Mouse (Mus musculus) adrenal gland, adult (tissue): ENCODE data around the gene Pole.

Source experiments
- DNase-seq, 2 experiments: peaks; one replicate each; pipeline ENCODE4 v3.0.0; 2022 to 2023; ENCODE audit warnings: low spot score in 1 of 2; ENCODE audit not compliant: inconsistent age in 2 of 2

Pole gene

GRCm38 (mm10) chr5:110342648-110343284 lies 56.7 kb downstream of the Pole start, which contains the start of gene P2rx2:
TSS of gene P2rx2 (minus strand) at chr5:110343212.
- DNase-seq: peak; percentile 61 to 85

- DNase-seq: no peak
These were observed 58.4 kb downstream of the Pole start, which contains the start of gene Lrcol1 for GRCm38 (mm10) chr5:110344524-110344923. TSS of gene Lrcol1 (plus strand) at chr5:110344730.

- no peak for DNase-seq
These were observed 59.4 kb downstream of the Pole start for GRCm38 (mm10) chr5:110345553-110345952.

GRCm38 (mm10) chr5:110347006-110347405 lies 60.9 kb downstream of the Pole start:
- DNase-seq: peak in 1 of 2 experiments; percentile 41

GRCm38 (mm10) chr5:110354716-110355115 lies 68.6 kb downstream of the Pole start:
- DNase-seq: peak in 1 of 2 experiments; percentile 72

DNA sequence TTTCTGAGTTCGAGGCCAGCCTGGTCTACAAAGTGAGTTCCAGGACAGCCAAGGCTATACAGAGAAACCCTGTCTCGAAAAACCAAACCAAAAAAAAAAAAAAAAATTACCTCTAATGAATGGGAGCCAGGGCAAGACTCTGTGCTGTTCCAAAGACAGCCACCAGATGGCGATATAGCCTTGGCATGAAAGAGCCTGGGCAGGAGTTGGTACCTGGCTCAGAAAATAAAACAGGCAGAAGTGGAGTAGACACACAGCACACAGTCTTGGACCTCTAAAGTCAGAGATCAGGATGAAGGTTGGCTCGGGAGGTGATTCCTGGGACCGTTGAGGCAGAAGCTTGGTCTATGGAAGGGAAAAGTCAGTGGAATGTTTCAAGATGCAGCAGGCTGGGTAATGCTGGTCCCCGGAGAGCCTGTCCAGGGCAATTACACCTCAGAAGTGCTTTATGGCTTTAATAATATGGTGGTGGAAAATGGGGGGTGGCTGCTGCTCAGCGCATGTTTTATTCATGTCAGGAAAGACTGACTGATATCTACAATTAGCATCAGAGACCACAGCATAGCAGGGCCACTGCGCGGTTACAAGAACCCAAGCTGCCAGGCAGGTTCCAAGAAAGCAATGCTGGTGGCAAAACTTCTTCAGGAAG lies 71.5 kb downstream of the Pole start:
- DNase-seq: peak; percentile 78 to 94

DNA sequence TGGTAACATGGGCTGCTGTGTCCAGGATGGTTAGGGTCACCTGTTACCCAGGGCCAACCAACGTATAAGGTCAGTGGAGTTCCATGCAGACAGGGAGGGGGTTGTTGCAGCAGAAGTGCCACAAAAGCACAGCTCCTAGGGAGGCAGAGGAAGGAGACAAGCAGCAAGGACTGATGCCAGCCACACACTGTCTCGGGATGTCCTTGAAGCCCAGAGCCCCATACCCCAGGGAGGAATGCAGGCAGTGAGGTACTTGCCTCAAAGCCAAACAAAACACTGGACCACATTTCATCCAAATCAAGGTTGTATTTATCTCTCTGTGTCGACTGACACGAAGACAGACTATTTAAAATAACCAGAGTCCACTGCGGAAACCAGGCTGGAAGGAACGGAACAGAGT lies 75.4 kb downstream of the Pole start:
- DNase-seq: peak; percentile 58 to 80

- no peak for DNase-seq
These were observed 76.7 kb downstream of the Pole start for GRCm38 (mm10) chr5:110362813-110363178.

DNA sequence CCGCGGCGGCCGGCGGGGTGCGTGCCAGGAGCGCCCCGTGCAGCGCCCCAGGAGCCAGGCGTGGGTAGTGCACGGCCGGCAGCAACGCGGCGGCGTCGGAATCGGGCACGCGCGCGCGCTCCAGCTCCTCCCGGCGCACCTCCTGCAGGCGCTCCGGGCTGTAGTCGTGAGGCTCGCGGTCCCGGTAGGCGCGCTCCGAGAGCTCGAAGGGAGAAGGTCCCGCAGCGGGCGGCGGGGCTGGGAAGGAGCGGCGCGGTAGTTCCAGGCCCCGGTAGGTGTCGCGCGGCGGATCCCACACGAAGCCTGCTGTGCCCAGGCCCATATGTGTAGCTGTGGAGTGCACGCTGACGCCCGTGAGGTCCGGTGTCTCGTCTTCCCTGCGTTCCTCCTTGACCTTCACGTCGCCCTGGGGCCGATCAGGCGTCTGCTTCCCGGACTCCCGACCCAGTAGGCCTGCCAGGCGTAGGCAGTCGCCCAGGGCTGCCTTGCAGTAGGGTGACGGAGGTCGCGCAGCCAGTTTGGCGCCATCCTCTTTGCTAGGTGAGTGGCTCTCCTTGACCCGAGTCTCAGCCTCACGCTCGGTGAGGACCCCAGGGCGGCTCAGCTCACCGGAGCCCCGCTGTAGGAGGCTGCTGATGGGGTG lies 77.2 kb downstream of the Pole start:
- peak; percentile 85 to 93 for DNase-seq

DNA sequence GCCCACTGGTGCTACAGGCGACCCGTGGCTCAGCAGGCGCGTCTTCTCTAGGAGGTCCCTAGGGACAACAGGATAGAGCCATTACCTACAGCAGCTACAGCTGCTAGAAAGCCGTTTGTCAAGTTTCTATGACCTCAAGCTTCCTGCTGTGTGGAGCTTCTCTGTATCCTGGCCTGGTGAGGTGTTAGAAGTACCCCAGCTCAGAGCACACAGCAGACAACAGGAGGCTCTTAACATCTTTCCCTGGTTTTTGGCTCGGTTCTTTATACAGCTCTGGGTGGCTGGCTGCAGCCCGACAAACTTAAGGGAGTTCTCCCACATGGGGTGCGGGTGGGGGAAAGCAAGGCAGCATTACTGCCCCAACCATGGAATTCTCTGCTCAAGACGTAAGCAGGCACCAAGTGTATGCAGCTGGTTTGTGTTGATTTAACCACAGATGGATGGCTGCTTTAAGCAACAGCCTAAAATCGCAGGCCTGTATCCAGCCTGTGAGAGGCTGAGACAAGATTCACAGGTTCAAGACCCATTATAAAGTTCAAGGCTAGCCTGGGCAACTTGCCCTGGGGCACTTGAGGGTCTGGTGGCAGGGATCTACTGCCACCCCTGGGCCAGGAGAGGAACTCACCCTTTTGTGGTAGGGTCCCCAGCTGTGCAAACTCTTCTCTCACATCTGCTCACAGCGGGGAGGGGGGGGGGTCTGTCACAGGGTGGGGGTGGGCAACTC lies 77.9 kb downstream of the Pole start:
- DNase-seq: peak; percentile 51 to 77

DNA sequence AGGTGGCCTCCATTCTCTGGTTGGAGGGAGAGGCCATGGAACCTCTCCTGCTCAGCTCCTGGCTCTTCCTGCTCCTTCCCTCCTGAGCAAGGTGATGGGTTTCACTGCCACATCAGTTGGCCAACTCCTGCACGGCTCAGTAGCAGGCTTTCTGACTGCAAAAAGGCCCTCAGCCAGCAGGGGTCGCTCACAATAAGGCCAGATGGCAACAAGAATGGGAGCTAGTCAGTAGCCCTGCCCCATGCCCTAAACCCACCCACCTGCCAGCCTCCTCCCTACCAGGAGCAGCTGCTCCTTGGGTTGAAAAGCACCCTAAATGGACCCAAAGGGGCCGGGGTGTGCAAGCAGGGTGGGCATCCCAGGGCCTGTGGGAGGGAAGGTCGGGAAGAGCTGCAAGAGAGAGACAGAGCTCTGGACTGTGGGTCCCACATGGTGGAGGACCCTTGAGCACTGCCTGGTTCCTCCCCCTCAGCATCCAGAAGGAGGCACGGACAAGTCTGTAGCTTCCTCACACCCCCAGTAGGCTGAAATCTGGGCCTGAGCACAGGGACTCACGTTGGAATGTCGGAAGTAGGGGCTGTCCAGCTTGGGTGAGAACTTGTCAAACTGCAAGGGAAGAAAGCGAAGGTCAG lies 90.8 kb downstream of the Pole start:
- DNase-seq: peak; percentile 68 to 87

- no peak for DNase-seq
These were observed 92.1 kb downstream of the Pole start for GRCm38 (mm10) chr5:110378181-110378583.

- no peak for DNase-seq
These were observed 93.0 kb downstream of the Pole start for GRCm38 (mm10) chr5:110379086-110379485.

GRCm38 (mm10) chr5:110379823-110380222 lies 93.7 kb downstream of the Pole start:
- no peak for DNase-seq

DNA sequence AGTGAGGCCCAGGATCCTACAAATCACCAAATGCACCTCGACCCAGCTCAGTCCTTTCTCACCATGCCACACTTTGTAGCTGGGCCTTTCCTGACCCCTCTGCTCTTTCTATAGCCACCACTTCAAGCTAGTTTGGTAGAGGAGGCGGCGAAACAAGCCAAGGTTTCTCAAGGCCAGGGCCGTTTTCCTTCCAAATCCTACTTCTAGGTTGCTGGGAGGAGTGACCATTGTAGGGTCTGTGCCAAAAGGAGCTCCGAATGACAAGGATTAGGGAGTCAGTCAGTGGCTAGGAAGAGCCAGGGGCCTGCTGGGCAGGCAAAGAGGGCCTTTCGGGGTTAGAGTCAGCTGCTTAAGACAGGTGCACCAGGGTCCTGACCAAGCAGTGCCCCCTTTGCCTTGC lies 98.4 kb downstream of the Pole start:
- peak in 1 of 2 experiments; percentile 77 for DNase-seq

DNA sequence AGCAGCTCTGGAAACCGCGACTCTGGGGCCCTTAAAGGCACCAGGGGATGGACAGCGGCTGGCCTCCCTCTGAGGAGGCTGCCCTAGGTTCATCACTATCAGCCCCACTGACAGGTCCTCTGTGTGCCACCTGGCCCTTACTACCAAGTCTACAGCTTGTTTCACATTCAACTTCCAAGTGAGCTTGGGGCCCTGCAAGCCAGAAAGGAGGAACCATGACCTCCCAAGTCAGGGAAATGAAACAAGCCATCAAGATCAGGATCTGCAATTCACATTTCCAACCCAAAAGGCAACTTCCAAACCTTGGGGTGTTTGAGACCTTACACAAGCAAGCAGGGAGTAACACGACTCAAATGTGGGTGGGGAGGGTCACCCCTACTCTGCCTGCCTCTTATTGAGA lies 99.2 kb downstream of the Pole start:
- DNase-seq: no peak

- DNase-seq: peak; percentile 83 to 91
These were observed 100.5 kb downstream of the Pole start for GRCm38 (mm10) chr5:110386371-110387330.
